Mouse (Mus musculus) lung, postnatal 0 days (tissue): ENCODE results near the gene Maff. TPM values are rescaled to one million over a fixed set of nuclear protein-coding genes. Genes with fewer than 3 reads are reported as not detected.

Experiments
- ATAC-seq: fragments of 200-750 bp; cut with Nextera tagmentation; 2 replicates; pipeline ENCODE4 v1.8.0; 2017; ENCODE audit warnings: moderate library complexity
- DNase-seq: peaks from one replicate; pipeline ENCODE4 v3.0.0-alpha.2; 2016; ENCODE audit warnings: low spot score
- H3K27ac ChIP-seq: fragments of 300-500 bp; sonication (generic); 2 replicates; pipeline ENCODE4 v1.5.1; 2014; ENCODE audit warnings: antibody characterized with exemption, mild to moderate bottlenecking, low read length, mixed read lengths
- H3K27me3 ChIP-seq: fragments of 300-500 bp; sonication (generic); replicated peaks from 2 replicates; pipeline ENCODE4 v1.6.1; 2014; ENCODE audit warnings: low read length, mixed read lengths; ENCODE audit not compliant: insufficient read depth
- H3K36me3 ChIP-seq: fragments of 300-500 bp; sonication (generic); 2 replicates; pipeline ENCODE4 v1.6.1; 2014; ENCODE audit warnings: low read length, mixed read lengths; ENCODE audit not compliant: insufficient read depth
- H3K4me1 ChIP-seq: fragments of 300-500 bp; sonication (generic); 2 replicates; pipeline ENCODE4 v1.6.1; 2014; ENCODE audit warnings: antibody characterized with exemption, low read depth, low read length, mixed read lengths; ENCODE audit not compliant: insufficient read depth
- H3K4me2 ChIP-seq: fragments of 300-500 bp; sonication (generic); replicated peaks from 2 replicates; pipeline ENCODE4 v1.6.1; 2014; ENCODE audit warnings: low read depth, mild to moderate bottlenecking, low read length, moderate library complexity, mixed read lengths
- H3K4me3 ChIP-seq: fragments of 300-500 bp; sonication (generic); 2 replicates; pipeline ENCODE4 v1.5.1; 2014; ENCODE audit warnings: low read depth, low read length
- H3K9ac ChIP-seq: fragments of 300-500 bp; sonication (generic); replicated peaks from 2 replicates; pipeline ENCODE4 v1.6.1; 2014; ENCODE audit warnings: low read depth, mild to moderate bottlenecking
- H3K9me3 ChIP-seq: fragments of 300-500 bp; sonication (generic); 2 replicates; pipeline ENCODE4 v1.6.1; 2016; ENCODE audit warnings: low read length, mixed read lengths
- CTCF ChIP-seq: IDR thresholded peaks from 2 replicates; pipeline ENCODE4 v1.5.1; 2016; ENCODE audit warnings: antibody characterized with exemption, mild to moderate bottlenecking
- EP300 ChIP-seq: IDR thresholded peaks from 2 replicates; pipeline ENCODE4 v1.6.1; 2016; ENCODE audit warnings: antibody characterized with exemption, mild to moderate bottlenecking, control low read depth
- WGBS: fragments of 180-500 bp; shearing (Covaris S2); extraction: QIAGEN DNeasy Blood & Tissue Kit; methylation state at CpG from one replicate; pipeline ENCODE4 v1.1.7; 2014; 5-methylcytosine and 5-hydroxymethylcytosine counted together
- polyA plus RNA-seq: library from polyadenylated mRNA; unstranded; fragments of >200 nt; fragmentation: Nextera tagmentation; extraction: Ambion mirVana; gene quantifications from 2 replicates; pipeline ENCODE4 v1.2.1, GENCODE M21; 2015

Maff gene
- polyA plus RNA-seq, 1 experiment from 2014 or later = 10.6 TPM

- Histone ChIP-seq H3K4me3 (no peak overlapping the region), H3K9me3 (no peaks in the 10 kb centered on the region), H3K36me3 (no peaks in the 10 kb centered on the region), H3K4me2 (no peak overlapping the region), H3K4me1 (no peaks in the 10 kb centered on the region), H3K9ac (no peak overlapping the region), H3K27ac (no peak overlapping the region), H3K27me3 (no peaks in the 10 kb centered on the region)
- no peak for ATAC-seq
- TF ChIP-seq EP300 = no peak
- no peak for TF ChIP-seq CTCF
- 58% methylated on average over 4 of the region's 4 CpGs for WGBS
- no peak for DNase-seq
Measured at GRCm38 (mm10) chr15:79307861-79308260, 38.6 kb upstream of the Maff start.

- peak; percentile 71 for ATAC-seq
Measured at GRCm38 (mm10) chr15:79313848-79314369, 32.5 kb upstream of the Maff start.

GRCm38 (mm10) chr15:79321733-79322190, 24.7 kb upstream of the Maff start:
- no peaks in the 10 kb centered on the region for H3K27me3 ChIP-seq
- peaks cover 37% of the 10 kb centered on the region for H3K4me1 ChIP-seq
- H3K4me3 ChIP-seq = no peak overlapping the region
- no peak overlapping the region for H3K4me2 ChIP-seq
- peak overlapping the region; percentile 96; the same call in 1 of the 2 replicates for H3K27ac ChIP-seq
- ATAC-seq (no peak), DNase-seq (no peak)
- 53% methylated on average over 5 of the region's 5 CpGs for WGBS
- no peak overlapping the region for H3K9ac ChIP-seq
- TF ChIP-seq EP300 (no peak), CTCF (no peak)
- no peaks in the 10 kb centered on the region for H3K36me3 ChIP-seq
- H3K9me3 ChIP-seq = no peaks in the 10 kb centered on the region

More at GRCm38 (mm10) chr15:79313848-79314369, 32.5 kb upstream of the Maff start:
- H3K4me2 ChIP-seq = no peak overlapping the region
- no peak overlapping the region for H3K4me3 ChIP-seq
- H3K4me1 ChIP-seq = no peaks in the 10 kb centered on the region
- peak; percentile 61 for DNase-seq
- no peaks in the 10 kb centered on the region for H3K9me3 ChIP-seq
- no peaks in the 10 kb centered on the region for H3K36me3 ChIP-seq
- TF ChIP-seq CTCF = no peak
- TF ChIP-seq EP300 = no peak
- no peaks in the 10 kb centered on the region for H3K27me3 ChIP-seq
- H3K9ac ChIP-seq = no peak overlapping the region
- no peak overlapping the region for H3K27ac ChIP-seq
- 45% methylated on average over 8 of the region's 8 CpGs for WGBS

GRCm38 (mm10) chr15:79322281-79322990, 24.0 kb upstream of the Maff start:
- DNase-seq = peak; percentile 48
- Histone ChIP-seq H3K27ac (peak overlapping the region; percentile 96), H3K27me3 (no peaks in the 10 kb centered on the region), H3K9me3 (no peaks in the 10 kb centered on the region), H3K4me1 (peaks cover 39% of the 10 kb centered on the region), H3K9ac (no peak overlapping the region), H3K4me2 (no peak overlapping the region), H3K36me3 (no peaks in the 10 kb centered on the region), H3K4me3 (no peak overlapping the region)
- WGBS = 33% methylated on average over 11 of the region's 11 CpGs
- TF ChIP-seq EP300 (no peak), CTCF (no peak)
- no peak for ATAC-seq

GRCm38 (mm10) chr15:79322991-79323790, 23.2 kb upstream of the Maff start:
- H3K9me3 ChIP-seq = no peaks in the 10 kb centered on the region

GRCm38 (mm10) chr15:79323791-79324155, 22.6 kb upstream of the Maff start:
- H3K36me3 ChIP-seq = no peaks in the 10 kb centered on the region
- H3K4me2 ChIP-seq = no peak overlapping the region; the same call in 1 of the 2 replicates
- DNase-seq (no peak), ATAC-seq (no peak)
- WGBS = 43% methylated on average over 4 of the region's 4 CpGs
- H3K27ac ChIP-seq = peak overlapping the region; percentile 96
- H3K4me3 ChIP-seq = no peak overlapping the region
- TF ChIP-seq CTCF (no peak), EP300 (no peak)
- H3K9me3 ChIP-seq = no peaks in the 10 kb centered on the region
- no peak overlapping the region for H3K9ac ChIP-seq
- no peaks in the 10 kb centered on the region for H3K27me3 ChIP-seq
- peaks cover 42% of the 10 kb centered on the region for H3K4me1 ChIP-seq

More at GRCm38 (mm10) chr15:79322991-79323790, 23.2 kb upstream of the Maff start:
- H3K9ac ChIP-seq = no peak overlapping the region
- no peak overlapping the region for H3K4me3 ChIP-seq
- no peak overlapping the region; the same call in 1 of the 2 replicates for H3K4me2 ChIP-seq
- no peaks in the 10 kb centered on the region for H3K36me3 ChIP-seq
- H3K27ac ChIP-seq = peak overlapping the region; percentile 96
- TF ChIP-seq EP300 (peak; percentile 96), CTCF (no peak)
- ATAC-seq (peak; percentile 47), DNase-seq (peak; percentile 93)
- peaks cover 42% of the 10 kb centered on the region for H3K4me1 ChIP-seq
- WGBS = 51% methylated on average over 6 of the region's 6 CpGs
- H3K27me3 ChIP-seq = no peaks in the 10 kb centered on the region
